Mouse (Mus musculus): ENCODE measurements at regions not wholly inside any gene's neighbourhood (a gene's known extent, or its start where the extent isn't known, plus 50 kb on each side); places are given as distances from the start of the nearest gene placed in this dataset.
"Not testable (repeated sequence)": the region's sequence is repeated elsewhere in the genome, so short reads cannot be mapped to it uniquely, and the experiment has no call there.

DNA sequence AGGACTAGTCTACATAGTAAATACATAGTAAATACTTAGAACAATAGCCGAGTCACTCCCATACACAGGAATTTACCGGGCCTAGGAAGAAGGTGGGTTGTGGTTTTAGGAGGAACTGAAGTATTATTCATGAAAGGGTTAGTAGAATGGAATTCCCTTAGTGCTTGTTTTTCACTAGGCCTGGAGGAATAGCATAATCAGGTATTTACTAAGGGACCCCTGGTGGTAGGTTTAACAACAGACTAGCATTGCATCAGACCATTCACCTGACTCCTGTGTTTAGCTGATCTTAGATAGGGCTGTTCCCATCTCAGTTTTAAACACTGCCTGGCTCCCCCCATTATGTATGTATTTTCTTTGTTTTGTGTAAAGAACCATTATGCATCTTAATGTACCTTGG lies 339.0 kb downstream of the Dync2h1 start:
- not testable (repeated sequence) for DNase-seq

DNA sequence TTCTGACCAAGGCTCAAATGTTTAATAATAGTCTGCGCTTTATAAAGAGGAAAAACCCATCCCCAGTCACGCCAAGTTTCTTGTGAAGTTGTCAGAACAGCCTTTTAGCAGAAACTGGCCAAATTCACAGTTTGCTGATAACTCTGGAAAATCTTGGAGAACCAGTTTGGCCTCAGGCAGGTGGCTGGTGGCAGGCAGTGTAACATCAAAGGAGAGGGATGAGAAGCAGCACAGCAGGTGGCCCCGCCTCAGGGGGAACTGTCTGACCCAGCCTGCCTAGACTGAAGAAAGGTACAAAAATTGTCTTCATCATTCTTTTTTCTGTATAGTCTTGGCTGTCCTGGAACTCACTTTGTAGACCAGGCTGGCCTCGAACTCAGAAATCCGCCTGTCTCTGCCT lies 349.3 kb downstream of the Dync2h1 start:
- DNase-seq = not testable (repeated sequence)

DNA sequence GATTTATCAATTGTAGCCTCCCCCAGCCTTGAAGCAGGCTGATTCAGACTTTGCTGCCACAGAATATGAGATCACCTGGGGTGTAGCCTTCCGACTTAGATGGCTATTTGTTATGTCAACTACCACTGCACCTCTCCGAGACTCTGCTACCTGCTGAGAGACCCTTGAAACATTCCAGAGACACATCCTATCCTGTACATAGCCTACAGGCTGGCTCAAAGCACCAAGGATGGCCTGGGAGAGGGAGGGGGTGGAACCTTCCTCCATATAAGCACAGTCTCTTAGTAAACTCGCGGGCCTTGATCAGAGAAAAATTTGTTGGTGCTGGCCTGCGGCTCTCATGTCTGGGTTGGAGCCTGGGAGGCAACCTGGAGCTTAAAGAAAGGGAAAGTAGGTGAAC lies 349.8 kb downstream of the Dync2h1 start:
- DNase-seq = no peak

DNA sequence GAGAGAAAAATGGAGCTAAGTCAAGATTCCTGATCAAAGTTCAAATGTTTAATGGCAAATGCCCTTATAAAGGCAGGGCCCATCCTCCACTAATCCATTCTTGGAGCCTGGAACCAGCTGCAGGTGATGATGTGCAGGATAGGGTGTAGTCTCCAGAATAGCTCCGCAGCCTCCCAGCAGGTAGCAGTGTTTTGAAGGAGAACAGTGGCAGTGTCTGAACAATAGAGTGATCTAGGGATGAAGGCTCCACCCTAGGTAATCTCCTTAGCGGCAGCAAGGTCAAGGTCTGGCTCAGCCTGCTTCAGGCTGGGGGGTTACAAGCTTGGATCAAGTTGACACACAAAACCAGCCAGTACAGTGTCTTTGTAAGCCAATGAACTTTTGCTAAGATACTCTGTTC lies 351.4 kb downstream of the Dync2h1 start:
- no peak for DNase-seq

DNA sequence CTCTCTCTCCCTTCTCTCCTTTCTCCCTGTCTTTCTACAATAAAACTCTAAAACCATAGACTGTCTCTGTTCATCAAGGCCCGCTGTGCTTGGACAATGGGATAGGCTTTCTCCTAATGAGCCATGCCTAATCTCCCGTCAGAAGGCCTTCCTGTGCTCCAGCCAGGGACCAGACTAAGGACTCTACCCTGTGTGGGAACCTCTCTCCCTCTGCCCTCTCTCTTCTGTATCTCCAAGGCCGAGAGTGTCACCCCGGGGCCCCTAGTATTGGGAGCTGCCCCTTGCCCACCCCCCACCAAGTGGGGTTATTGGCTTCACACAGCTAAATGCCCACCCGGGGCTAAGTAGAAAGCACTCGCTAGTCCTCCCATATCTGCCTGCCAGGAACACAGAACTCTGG lies 352.6 kb downstream of the Dync2h1 start:
- DNase-seq = not testable (repeated sequence)

DNA sequence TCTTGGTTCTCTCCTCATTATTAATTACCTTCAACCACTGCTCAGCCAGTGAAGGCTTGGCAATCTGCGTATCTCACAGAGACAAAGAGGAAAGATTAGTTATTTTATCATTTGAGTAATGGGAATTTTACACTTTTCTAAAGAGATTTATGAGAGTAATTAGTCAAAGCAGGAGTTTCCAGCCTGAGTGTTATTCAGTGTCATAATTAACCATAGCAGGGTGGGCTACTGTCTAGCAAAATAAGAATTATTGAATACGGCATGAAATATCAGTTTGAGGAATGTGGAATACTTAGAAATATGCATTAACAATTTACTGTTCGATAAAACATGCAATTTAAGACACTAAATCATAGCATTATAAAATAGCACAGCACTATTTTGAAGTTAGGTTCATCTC lies 357.7 kb downstream of the Dync2h1 start:
- DNase-seq = no peak

DNA sequence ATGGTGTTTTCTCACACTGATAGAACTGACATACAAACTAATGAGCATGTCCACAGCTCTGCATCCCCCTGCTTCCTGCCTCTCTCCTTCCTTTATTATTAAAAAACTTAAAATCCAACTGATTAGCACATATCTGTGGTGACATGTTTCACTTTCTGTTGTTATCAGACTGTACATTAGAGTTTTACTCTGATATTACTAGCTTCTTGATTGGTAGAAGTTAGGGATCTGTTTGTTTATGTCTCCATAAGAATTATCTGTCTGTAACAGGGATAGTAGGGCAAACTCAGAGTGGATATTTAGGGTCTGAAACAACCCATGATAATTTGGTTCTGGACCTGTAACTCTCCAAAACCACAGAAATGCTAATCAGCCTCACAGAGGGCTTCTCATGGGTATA lies 358.6 kb downstream of the Dync2h1 start:
- DNase-seq = no peak

DNA sequence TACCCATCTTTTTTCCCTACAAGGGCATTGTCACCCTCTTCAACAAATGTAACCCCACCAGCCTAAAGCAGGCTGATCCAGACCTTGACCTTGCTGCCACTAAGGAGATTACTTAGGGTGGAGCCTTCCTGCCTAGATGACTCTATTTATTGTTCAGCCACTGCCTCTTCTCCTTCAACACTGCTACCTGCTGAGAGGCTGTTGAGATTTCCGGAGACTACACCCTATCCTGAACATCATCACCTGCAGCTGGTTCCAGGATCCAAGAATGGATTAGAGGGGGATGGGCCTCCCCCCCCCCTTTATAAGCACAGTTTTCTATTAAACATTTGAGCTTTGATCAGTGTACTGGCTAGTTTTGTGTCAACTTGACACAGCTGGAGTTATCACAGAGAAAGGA lies 360.3 kb downstream of the Dync2h1 start:
- DNase-seq = not testable (repeated sequence)

DNA sequence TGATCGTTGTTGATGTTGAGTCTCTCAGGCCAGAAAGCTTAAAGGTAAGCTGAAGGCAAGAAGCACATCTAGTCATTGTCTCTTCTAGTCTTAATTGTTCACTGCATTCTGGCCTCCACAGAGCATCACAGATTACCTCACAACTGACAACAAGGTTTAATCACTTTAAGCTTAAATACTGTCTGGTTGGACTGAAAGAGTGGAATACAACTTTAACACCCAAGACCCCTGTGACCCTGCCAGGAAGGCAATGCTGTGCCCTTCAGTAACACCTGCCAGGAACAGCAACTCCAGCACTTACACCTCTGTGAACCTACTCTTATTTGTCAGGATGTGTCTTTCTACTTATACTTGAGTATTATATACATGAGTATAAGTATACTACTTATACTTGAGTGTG lies 360.7 kb downstream of the Dync2h1 start:
- DNase-seq = no peak

DNA sequence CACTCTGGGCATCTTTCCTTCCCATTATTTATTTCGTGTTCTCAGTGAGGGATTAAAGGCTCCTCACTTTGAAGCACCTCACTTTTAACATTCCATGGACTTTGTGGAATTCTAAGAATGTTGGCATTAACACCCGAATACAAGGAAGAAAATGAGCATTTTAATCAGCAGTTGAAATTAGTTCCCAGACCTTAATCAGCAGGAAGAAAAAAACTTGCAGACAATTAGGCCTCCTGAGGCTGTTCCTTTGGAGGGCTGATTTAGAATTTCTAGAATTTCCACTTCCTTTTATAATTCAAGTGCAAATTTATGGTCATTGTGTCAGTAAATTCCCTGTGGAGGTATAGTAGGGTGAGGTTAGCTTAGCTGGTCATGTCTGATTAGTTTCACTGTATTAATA lies 407.6 kb downstream of the Dync2h1 start:
- DNase-seq = no peak

DNA sequence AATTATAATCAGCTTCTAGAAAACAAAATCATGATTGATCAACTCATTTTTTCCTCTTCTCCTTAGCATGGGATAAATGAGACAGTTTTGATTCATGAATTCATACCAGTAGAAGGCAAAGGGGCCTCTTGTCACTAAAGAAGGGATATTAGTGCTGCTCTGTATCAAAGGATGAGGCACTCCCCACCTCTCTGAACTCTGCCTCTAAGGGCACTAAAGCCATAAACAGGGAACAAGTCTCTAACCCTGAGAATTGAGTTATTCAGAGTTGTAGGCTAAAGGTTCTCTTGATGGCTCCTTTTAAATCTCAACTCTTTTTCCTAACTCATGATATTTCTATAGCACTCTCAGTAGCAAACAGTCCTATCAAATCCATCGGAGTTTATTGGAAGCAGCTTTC lies 442.8 kb downstream of the Dync2h1 start:
- no peak for DNase-seq

DNA sequence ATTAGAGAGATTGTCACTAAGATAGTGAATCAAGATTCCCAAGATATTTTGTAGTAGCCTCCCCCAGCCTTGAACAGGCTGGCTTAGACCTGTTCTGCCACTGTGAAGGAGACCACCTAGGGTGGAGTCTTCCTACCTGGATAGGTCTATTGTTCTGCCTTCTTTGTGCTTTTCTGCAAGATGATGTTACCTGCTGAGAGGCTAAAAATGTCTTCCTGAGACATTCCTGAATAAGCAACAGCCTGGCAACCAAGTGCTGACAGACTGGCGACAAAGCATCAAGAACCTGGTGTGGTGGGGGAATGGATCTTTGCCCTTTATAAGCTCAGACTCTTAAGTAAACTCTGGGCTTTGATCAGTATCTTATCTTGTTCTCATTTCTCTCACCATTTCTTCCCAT lies 447.8 kb downstream of the Dync2h1 start:
- no peak for DNase-seq

DNA sequence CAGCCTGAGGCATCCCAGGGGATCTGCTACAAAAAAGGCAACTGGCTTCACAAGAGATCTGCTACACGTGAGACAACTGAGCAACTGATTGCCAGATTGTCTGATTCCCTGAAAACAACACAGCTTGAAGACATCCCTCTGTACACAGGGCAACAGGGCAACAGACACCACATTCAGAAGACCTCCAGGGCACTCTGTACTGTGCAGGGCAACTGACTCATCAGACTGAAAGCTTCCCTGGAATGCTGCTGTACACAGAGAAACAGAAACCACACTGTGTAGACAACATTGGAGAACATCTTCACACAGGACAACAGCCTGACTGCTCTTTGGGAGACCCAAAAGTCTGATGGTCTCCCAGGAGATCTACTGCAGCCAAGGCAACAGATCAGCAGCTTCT lies 456.8 kb upstream of the Ddi1 start:
- no peak for DNase-seq

DNA sequence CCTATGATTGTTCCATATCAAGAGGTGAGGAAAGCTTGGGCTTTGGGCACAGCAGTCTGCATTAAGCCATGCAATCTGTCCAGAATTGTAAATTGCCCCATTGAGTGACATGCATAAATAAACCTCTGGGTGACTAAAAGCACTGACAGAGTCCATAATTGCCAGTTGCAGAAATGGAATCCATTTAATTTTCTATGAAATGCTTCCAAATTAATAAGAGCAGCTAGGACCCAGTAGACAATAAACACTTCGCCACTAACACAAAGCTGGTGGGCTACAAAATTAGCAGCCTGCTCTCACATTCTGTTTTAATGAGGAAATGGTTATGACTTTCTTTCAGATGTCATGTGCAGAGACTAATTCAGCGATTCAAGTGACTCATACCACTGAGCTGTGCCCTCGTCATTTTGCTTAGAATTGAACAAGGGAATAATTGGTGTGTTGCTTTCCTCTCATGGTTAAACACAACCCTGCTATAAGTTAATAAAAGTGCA lies 407.6 kb upstream of the Ddi1 start:
- DNase-seq = no peak

DNA sequence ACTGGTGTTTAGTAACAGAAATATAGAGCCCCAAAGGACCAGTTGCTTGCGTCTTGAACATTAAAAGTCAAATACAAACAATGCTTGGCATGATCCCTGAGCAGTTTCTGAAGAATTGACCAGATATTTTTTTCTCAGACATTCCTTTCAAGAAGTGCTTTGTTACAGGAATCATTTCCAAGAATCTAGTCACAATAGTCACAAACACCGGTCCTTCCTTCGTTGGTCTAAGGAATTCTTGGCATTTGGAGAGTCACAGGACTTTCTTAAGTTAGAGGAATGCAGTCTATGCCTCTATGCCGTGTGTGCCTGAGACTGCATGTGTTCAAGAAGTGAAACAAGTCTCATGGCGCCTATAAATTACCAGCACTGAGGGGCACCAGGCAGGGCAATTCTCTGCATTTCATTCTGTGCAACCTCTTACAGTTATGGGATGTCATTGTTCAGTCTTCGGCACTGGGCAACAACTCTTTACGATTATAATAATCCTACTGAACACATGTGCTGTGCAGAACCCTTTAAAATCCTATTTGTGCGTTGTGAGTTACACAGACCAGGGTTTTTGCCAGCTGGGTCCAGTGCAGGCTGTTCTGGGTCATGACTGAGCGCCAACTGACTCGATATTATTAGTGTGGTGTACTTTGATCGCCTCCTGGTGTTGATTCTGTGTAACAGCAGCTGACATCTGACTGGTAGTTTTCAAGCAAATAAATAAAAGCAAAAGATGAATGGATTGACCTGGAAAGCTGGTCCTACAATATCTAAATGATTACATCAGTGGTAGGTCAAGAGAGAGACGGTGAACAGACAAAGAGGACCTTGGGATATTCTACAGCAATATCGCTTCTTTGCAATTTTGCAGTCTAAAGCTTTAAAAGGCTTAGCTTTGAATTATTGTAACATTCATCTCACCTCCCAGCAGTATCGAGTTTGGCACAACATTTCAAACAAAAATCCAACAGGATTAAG lies 398.6 kb upstream of the Ddi1 start:
- peak; percentile 48 for DNase-seq

DNA sequence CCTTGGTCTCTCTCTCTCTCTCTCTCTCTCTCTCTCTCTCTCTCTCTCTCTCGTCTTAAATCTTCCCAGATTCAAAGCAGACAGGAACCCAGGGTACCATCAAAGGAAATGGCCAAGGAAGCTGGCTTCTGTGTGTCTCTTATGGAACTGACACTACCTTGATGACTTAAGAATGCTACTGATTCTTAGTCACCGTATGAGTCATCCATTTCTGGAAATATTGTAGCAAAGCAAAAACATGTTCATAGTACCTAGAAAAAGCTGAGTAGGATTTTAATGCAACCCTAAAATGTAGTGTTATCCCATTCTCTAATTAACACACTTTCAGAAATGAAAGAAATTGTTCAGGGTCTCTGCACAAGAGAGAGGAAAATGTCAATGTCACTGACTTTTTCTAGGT lies 396.0 kb upstream of the Ddi1 start:
- DNase-seq = no peak

DNA sequence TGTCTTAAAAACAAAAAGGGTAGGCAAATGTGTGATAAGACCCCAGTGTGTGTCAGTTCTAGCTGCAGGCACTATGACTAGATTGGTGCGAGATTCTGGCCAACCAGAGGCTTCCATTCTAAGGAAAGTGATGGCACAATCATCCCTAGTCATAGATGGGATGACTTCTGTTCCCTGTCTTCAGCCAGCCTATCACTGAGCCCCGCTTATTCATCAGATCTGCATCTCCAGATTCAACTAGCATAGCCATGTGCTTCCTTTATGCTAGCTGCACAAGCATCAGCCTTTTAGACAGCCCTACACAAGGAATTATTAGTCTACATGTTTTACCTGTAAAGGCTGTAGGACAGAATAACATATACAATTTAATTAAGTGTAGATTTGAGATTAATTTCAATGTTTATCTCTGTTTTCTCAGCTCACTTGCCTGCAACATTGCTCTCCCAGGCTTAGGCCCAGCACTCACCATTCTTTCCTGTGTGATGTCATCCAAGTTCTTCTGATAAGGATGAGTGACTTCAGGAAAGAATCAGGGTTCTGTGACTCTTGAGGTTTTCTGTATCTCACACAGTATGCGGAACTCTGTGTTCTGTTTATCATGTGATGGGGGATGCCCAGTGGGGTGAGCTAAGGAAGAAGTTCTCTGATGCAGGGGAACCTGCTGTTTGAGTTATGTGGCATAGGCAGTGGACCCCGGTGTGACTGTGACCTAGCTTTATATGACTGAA lies 382.8 kb upstream of the Ddi1 start:
- no peak for DNase-seq

DNA sequence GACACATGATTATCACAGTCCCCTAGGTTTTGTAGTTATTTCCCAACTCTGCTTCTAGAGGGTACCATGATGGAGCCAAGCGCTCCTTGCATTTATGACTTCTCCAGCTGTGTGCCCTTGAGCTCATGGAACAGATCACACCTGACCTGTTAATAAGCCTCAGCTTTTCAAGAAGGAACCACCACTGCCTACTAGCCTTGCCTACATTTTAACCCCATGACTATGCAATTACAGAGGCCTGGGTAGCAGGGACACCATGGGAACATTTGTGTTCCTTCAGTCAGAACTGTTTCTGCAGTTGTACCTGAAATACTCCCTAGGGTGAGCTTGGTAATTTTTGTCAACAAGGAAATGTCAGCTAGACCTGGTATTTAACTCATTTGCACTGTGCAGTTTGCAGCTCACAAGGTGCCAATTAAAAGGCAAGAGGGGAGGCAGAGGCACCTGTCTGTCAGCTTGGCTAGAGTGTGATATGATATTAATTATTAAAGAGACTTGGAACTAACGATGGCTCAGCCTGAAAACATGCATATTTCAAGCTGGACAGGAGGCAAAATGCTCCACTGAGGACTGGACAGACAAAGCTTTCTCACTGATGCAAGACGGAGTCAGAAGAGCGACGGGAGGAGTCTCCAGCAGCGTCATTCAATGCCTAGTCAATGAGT lies 382.1 kb upstream of the Ddi1 start:
- DNase-seq = no peak

DNA sequence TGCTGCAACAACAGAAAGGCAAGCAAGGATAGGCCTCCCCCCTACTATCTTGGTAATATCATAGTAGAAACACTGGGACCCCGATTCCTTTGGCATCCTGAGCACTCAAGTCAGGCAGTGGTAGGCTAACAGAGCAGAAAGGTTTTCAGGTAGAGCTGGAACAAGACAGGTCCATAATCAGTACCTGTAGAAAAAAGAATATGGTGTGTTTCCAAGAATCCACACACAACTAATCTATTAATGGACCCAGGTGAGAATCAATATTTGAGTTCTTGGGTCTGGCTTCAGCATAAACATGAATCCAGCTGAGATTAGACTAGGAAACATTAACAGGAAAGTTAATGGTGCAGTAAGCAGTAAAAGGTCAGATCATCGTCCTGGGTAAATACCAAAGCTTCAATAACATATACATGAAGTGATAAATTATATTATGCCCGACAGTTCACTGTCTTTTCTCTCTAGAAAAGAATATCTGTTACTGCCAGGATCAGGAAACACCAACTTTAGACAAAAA lies 376.2 kb upstream of the Ddi1 start:
- no peak for DNase-seq

DNA sequence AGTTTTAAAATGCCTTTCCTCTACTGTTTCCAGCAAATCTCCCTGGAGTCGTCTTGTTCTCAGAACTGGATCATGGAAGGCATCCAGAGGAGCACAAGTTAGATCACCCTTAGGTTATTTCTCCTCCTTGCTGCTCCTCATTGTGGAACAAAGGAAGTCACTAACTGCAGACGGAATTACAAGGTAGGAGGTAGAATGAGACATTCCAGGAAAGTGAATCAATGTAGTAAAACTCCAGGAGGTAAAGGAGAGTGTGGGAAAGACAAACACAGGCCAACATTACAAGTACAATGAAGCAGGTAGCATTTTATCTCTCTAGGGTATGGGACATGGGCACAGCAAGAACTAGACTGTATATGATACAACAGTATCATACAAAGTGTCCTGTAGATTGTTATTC lies 375.7 kb upstream of the Ddi1 start:
- DNase-seq = no peak

DNA sequence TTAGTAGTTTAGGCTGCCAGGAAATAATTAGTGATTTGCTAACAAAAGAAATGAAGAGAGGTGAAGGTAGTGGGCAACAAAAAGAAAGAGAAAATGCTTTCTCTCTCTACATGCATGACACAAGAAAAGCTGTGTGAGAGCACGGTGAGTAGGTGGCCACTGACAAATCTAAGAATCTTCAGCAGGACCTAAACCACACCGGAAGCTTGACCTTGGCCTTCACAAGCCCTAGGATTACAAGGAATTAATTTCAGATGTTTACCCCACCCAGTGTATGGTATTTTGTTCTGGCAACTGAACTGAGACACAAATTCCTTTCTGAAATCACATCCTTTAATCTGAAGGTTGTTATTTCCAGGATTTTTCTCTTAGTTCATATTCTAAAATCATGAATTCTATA lies 347.5 kb upstream of the Ddi1 start:
- DNase-seq = no peak

DNA sequence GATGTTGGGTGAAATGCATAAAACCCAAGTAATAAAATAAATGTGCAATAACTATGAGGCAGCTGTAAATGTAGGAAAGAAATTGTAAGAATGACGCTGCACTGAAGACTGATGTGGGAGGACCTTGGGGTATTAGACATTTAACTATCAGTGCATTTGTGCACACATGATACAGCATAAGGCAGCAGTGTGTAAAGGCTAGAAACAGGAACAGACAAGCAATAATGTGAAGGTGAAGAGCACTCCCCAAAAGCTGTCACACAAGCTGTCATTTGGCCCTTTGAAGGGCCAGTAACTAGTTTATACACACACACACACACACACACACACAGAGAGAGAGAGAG lies 339.6 kb upstream of the Ddi1 start:
- no peak for DNase-seq

Data from cerebellum, adult 11 months (tissue).